Mouse (Mus musculus): Measurements from ENCODE around the gene Lrrfip1. TPM values are rescaled to one million over a fixed set of nuclear protein-coding genes. Genes with fewer than 3 reads are reported as not detected.
A peak's percentile ranks its signal among the peaks of the same experiment; 100 is the strongest.

Lrrfip1 gene
- polyA plus RNA-seq, 1 experiment from 2014 or later, result 33.9 TPM

- Histone ChIP-seq H3K4me2 (no peak overlapping the region), H3K4me3 (no peak overlapping the region), H3K36me3 (no peaks in the 10 kb centered on the region), H3K4me1 (peaks cover 15% of the 10 kb centered on the region), H3K27me3 (no peaks in the 10 kb centered on the region), H3K9ac (no peak overlapping the region), H3K9me3 (no peaks in the 10 kb centered on the region), H3K27ac (no peak overlapping the region)
- no peak for ATAC-seq (ENCODE audit: insufficient number of reproducible peaks, insufficient read depth, low FRiP score, low TSS enrichment, low read depth)
- WGBS, result 85% methylated on average over 7 of the region's 7 CpGs
Measured at GRCm38 (mm10) chr1:91010216-91010615, 11.7 kb downstream of the Lrrfip1 start.

GRCm38 (mm10) chr1:91010716-91011115, 12.2 kb downstream of the Lrrfip1 start:
- no peaks in the 10 kb centered on the region for H3K27me3 ChIP-seq
- no peak overlapping the region for H3K4me2 ChIP-seq
- no peaks in the 10 kb centered on the region for H3K9me3 ChIP-seq
- no peaks in the 10 kb centered on the region for H3K36me3 ChIP-seq
- no peak overlapping the region for H3K27ac ChIP-seq
- 88% methylated on average over 2 of the region's 2 CpGs for WGBS
- ATAC-seq (ENCODE audit: insufficient number of reproducible peaks, insufficient read depth, low FRiP score, low TSS enrichment, low read depth), result no peak
- H3K9ac ChIP-seq, result no peak overlapping the region
- no peak overlapping the region for H3K4me3 ChIP-seq
- H3K4me1 ChIP-seq, result peaks cover 15% of the 10 kb centered on the region

GRCm38 (mm10) chr1:91011336-91011735, 12.8 kb downstream of the Lrrfip1 start:
- Histone ChIP-seq H3K4me3 (no peak overlapping the region), H3K27me3 (no peaks in the 10 kb centered on the region), H3K4me1 (peaks cover 15% of the 10 kb centered on the region), H3K9me3 (no peaks in the 10 kb centered on the region), H3K36me3 (no peaks in the 10 kb centered on the region), H3K27ac (no peak overlapping the region), H3K9ac (no peak overlapping the region), H3K4me2 (no peak overlapping the region)
- 85% methylated on average over 3 of the region's 3 CpGs for WGBS
- no peak for ATAC-seq (ENCODE audit: insufficient number of reproducible peaks, insufficient read depth, low FRiP score, low TSS enrichment, low read depth)

GRCm38 (mm10) chr1:91013803-91014202, 15.3 kb downstream of the Lrrfip1 start:
- 0 out of 2 replicates have a peak overlapping the region, but pooled peaks have one; percentile 16 for H3K27ac ChIP-seq
- WGBS, result 48% methylated on average over 3 of the region's 3 CpGs

GRCm38 (mm10) chr1:91015571-91015970, 17.0 kb downstream of the Lrrfip1 start:
- H3K9me3 ChIP-seq, result peaks cover under 1% of the 10 kb centered on the region; the same call in 1 of the 2 replicates
- WGBS, result 78% methylated on average over 7 of the region's 7 CpGs
- H3K27me3 ChIP-seq, result no peaks in the 10 kb centered on the region
- no peak overlapping the region for H3K9ac ChIP-seq
- H3K4me3 ChIP-seq, result no peak overlapping the region
- H3K4me2 ChIP-seq, result no peak overlapping the region
- peaks cover 24% of the 10 kb centered on the region for H3K4me1 ChIP-seq
- ATAC-seq (ENCODE audit: insufficient number of reproducible peaks, insufficient read depth, low FRiP score, low TSS enrichment, low read depth), result no peak
- H3K27ac ChIP-seq, result no peak overlapping the region
- H3K36me3 ChIP-seq, result 0 out of 2 replicates have a peak, but pooled peaks cover under 1% of the 10 kb centered on the region

More at GRCm38 (mm10) chr1:91013803-91014202, 15.3 kb downstream of the Lrrfip1 start:
- Histone ChIP-seq H3K36me3 (no peaks in the 10 kb centered on the region), H3K9me3 (no peaks in the 10 kb centered on the region), H3K4me1 (peaks cover 24% of the 10 kb centered on the region), H3K4me3 (no peak overlapping the region), H3K9ac (no peak overlapping the region), H3K4me2 (no peak overlapping the region), H3K27me3 (no peaks in the 10 kb centered on the region)
- ATAC-seq (ENCODE audit: insufficient number of reproducible peaks, insufficient read depth, low FRiP score, low TSS enrichment, low read depth), result no peak

GRCm38 (mm10) chr1:91017111-91017758, 18.7 kb downstream of the Lrrfip1 start:
- peaks cover 3% of the 10 kb centered on the region; the same call in 1 of the 2 replicates for H3K36me3 ChIP-seq
- 0 out of 2 replicates have a peak overlapping the region, but pooled peaks have one; percentile 69 for H3K27ac ChIP-seq
- H3K9me3 ChIP-seq, result peaks cover 2% of the 10 kb centered on the region; the same call in 1 of the 2 replicates
- 10% methylated on average over 19 of the region's 20 CpGs for WGBS
- H3K27me3 ChIP-seq, result no peaks in the 10 kb centered on the region
- no peak overlapping the region for H3K4me3 ChIP-seq
- no peak for ATAC-seq (ENCODE audit: insufficient number of reproducible peaks, insufficient read depth, low FRiP score, low TSS enrichment, low read depth)
- peak overlapping the region; percentile 17; the same call in 1 of the 2 replicates for H3K9ac ChIP-seq
- peak overlapping the region; percentile 45 for H3K4me2 ChIP-seq
- peaks cover 24% of the 10 kb centered on the region for H3K4me1 ChIP-seq

GRCm38 (mm10) chr1:91019346-91019745, 20.8 kb downstream of the Lrrfip1 start:
- peaks cover 12% of the 10 kb centered on the region for H3K4me1 ChIP-seq
- H3K27me3 ChIP-seq, result no peaks in the 10 kb centered on the region
- no peak overlapping the region for H3K4me2 ChIP-seq
- H3K9ac ChIP-seq, result no peak overlapping the region
- no peak overlapping the region for H3K27ac ChIP-seq
- ATAC-seq (ENCODE audit: insufficient number of reproducible peaks, insufficient read depth, low FRiP score, low TSS enrichment, low read depth), result no peak
- no peak overlapping the region for H3K4me3 ChIP-seq
- WGBS, result 83% methylated on average over 2 of the region's 2 CpGs
- peaks cover 3% of the 10 kb centered on the region; the same call in 1 of the 2 replicates for H3K36me3 ChIP-seq
- H3K9me3 ChIP-seq, result peaks cover 2% of the 10 kb centered on the region; the same call in 1 of the 2 replicates

GRCm38 (mm10) chr1:91021304-91021703, 22.8 kb downstream of the Lrrfip1 start:
- Histone ChIP-seq H3K4me3 (no peak overlapping the region), H3K36me3 (peaks cover 3% of the 10 kb centered on the region; the same call in 1 of the 2 replicates), H3K27ac (no peak overlapping the region), H3K27me3 (no peaks in the 10 kb centered on the region), H3K4me1 (peaks cover 10% of the 10 kb centered on the region), H3K4me2 (no peak overlapping the region), H3K9me3 (peaks cover 4% of the 10 kb centered on the region; the same call in 1 of the 2 replicates), H3K9ac (no peak overlapping the region)
- no peak for ATAC-seq (ENCODE audit: insufficient number of reproducible peaks, insufficient read depth, low FRiP score, low TSS enrichment, low read depth)
- 50% methylated on average over 2 of the region's 3 CpGs for WGBS

GRCm38 (mm10) chr1:91022157-91022895, 23.8 kb downstream of the Lrrfip1 start:
- peaks cover 11% of the 10 kb centered on the region; the same call in 1 of the 2 replicates for H3K9me3 ChIP-seq
- ATAC-seq (ENCODE audit: insufficient number of reproducible peaks, insufficient read depth, low FRiP score, low TSS enrichment, low read depth), result no peak
- H3K4me3 ChIP-seq, result no peak overlapping the region
- peaks cover 3% of the 10 kb centered on the region; the same call in 1 of the 2 replicates for H3K36me3 ChIP-seq
- 79% methylated on average over 11 of the region's 11 CpGs for WGBS
- no peak overlapping the region for H3K4me2 ChIP-seq
- no peaks in the 10 kb centered on the region for H3K27me3 ChIP-seq
- no peak overlapping the region for H3K9ac ChIP-seq
- H3K27ac ChIP-seq, result no peak overlapping the region
- peaks cover 3% of the 10 kb centered on the region; the same call in 1 of the 2 replicates for H3K4me1 ChIP-seq

GRCm38 (mm10) chr1:91023230-91023629, 24.7 kb downstream of the Lrrfip1 start:
- H3K4me2 ChIP-seq, result no peak overlapping the region
- H3K4me3 ChIP-seq, result no peak overlapping the region
- ATAC-seq (ENCODE audit: insufficient number of reproducible peaks, insufficient read depth, low FRiP score, low TSS enrichment, low read depth), result no peak
- 89% methylated on average over 5 of the region's 5 CpGs for WGBS
- peaks cover 11% of the 10 kb centered on the region; the same call in 1 of the 2 replicates for H3K9me3 ChIP-seq
- no peaks in the 10 kb centered on the region for H3K4me1 ChIP-seq
- H3K27me3 ChIP-seq, result no peaks in the 10 kb centered on the region
- H3K9ac ChIP-seq, result no peak overlapping the region
- H3K27ac ChIP-seq, result no peak overlapping the region
- peaks cover 3% of the 10 kb centered on the region; the same call in 1 of the 2 replicates for H3K36me3 ChIP-seq

GRCm38 (mm10) chr1:91023960-91024359, 25.4 kb downstream of the Lrrfip1 start:
- Histone ChIP-seq H3K36me3 (peaks cover 3% of the 10 kb centered on the region; the same call in 1 of the 2 replicates), H3K4me3 (no peak overlapping the region), H3K4me2 (no peak overlapping the region), H3K9ac (no peak overlapping the region), H3K27ac (no peak overlapping the region), H3K4me1 (no peaks in the 10 kb centered on the region), H3K27me3 (no peaks in the 10 kb centered on the region), H3K9me3 (peaks cover 11% of the 10 kb centered on the region; the same call in 1 of the 2 replicates)
- WGBS, result 85% methylated on average over 9 of the region's 9 CpGs
- no peak for ATAC-seq (ENCODE audit: insufficient number of reproducible peaks, insufficient read depth, low FRiP score, low TSS enrichment, low read depth)

All from embryonic facial prominence, embryonic 13.5 days (tissue).